Mouse (Mus musculus): ENCODE measurements at regions not wholly inside any gene's neighbourhood (a gene's known extent, or its start where the extent isn't known, plus 50 kb on each side); places are given as distances from the start of the nearest gene placed in this dataset.
"Not testable (repeated sequence)": the region's sequence is repeated elsewhere in the genome, so short reads cannot be mapped to it uniquely, and the experiment has no call there.

- DNase-seq (ENCODE audit: extremely low spot score in 1 of 2, low spot score in 2 of 2) = peak in 1 of 2 experiments; percentile 15
- intact Hi-C loops (cut with DNase I) = not testable (repeated sequence)
Measured at GRCm38 (mm10) chr14:90935626-90936025, 2464.4 kb upstream of the Pcdh20 start.

DNA sequence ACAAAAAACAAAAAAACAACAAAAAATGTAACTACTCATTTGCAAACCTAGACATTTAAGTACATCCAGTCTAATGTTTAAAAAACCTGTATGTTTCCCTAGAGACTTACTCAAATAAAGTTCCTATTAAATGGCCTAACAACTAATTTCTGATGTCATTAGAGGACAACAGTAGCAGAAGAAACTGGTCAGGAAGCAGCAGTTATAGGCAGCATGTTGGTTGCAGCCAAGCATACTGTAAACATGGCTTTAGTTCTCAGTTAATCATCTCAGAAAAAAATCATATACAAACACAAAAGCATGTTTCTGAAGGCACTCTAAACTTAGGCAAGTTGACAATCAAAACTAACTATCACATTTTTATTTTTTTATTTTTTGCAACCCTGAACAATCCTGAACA, 2434.1 kb upstream of the Pcdh20 start:
- intact Hi-C loops (cut with DNase I) = no loop called here
- DNase-seq (ENCODE audit: extremely low spot score in 1 of 2, low spot score in 2 of 2) = no peak

- intact Hi-C loops (cut with DNase I) = no loop called here
- peak in 1 of 2 experiments; percentile 13 for DNase-seq (ENCODE audit: extremely low spot score in 1 of 2, low spot score in 2 of 2)
Measured at GRCm38 (mm10) chr14:90889738-90890137, 2418.5 kb upstream of the Pcdh20 start.

Data from left cerebral cortex, postnatal 10 days (tissue).